Mouse (Mus musculus): ENCODE data around the gene Tmem138. TPM values are rescaled to one million over a fixed set of nuclear protein-coding genes. Genes with fewer than 3 reads are reported as not detected.

Tmem138 gene
- polyA plus RNA-seq (2015; fragmentation: Nextera tagmentation; extraction: Ambion mirVana), result 22.6 and 28.9 TPM in 2 replicates

DNA sequence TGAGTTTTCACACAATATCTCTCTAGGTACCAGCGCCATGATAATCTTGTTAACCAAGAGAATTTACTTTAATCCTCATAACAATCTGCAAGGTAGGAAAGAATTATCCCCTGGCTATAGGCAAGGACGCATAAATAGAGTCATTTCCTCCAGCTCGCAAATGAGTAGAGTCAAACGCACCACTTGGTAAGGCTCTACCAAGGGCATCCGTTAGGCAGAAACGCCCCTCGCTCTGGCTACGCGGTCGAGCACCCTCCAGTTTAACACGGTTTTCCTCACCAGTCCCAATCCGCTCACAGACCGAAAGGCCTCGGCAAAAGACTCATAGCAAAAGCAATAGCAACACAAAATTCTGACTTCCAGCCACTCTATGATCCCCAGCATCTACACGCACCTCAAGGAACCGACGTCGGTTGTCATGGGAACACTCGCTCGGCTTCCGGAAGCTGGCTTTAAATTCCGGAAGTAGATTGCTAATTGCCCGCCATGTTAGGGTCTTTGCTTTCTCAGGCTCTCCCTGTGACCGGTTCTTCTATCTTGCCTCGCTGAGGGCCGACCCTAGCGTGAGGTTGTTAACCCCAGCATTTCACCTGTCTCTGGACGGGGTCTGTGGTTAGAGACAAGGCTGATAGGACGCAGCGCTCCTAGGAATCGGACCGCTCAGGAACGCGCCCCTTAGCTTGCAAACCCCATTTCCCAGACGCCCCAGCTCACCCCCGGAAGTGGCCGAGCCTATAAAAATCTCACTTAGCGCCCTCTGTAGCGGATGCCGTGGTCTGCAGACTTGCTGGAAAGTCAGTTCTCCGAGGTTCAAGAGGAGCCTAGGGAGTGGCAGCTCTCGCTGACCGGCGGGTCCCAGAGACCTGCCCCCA, at the start of gene Tmem138, which contains the start of gene Cyb561a3:
Gene Tmem138, minus strand, starts transcription at position 673 of the 872 bp plus-strand sequence.
Gene Cyb561a3, plus strand, starts transcription at position 483 of the 872 bp plus-strand sequence.

GRCm38 (mm10) chr19:10605293-10605900, 28.2 kb upstream of the Tmem138 start, which contains the start of the genes Ddb1 and Tkfc:
Ddb1 (plus strand) TSS chr19:10605327.
Tkfc (minus strand) TSS chr19:10605654.

GRCm38 (mm10) chr19:10555624-10556510, 21.3 kb downstream of the Tmem138 start, which contains the start of gene Tmem216:
Tmem216 (minus strand) TSS chr19:10556238.

DNA sequence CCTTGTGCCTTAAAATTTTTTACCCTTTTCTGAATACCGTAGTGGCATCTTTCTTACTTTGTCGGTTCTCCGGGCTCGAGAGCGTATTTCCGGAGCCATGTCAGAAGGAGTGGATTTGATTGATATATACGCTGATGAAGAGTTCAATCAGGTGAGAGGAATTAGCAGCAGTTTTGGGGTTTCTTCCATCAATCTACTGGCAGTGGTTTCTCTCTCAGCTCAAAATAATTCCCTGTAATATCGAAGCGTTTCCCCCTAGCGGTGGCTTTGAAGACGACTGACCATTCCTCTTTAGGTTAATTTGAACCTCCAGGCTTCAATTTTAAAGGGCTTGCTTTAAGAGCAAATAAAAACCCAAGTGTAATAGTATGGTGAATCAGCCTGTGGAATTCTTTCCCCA, 51.3 kb downstream of the Tmem138 start, which contains the start of gene Sdhaf2:
Gene Sdhaf2, minus strand, starts transcription at position 233 of the 400 bp plus-strand sequence.

GRCm38 (mm10) chr19:10525106-10525901, 51.9 kb downstream of the Tmem138 start, which contains the start of gene Cpsf7:
Cpsf7 (plus strand) TSS chr19:10525266.

Other genes starting within 250 kb of the Tmem138 start
- gene Syt7, start 188.3 kb downstream of the Tmem138 start, polyA plus RNA-seq (2015; fragmentation: Nextera tagmentation; extraction: Ambion mirVana), result 5.5 and 7.3 TPM in 2 replicates
- 0.65 and 1.9 TPM in 2 replicates for gene Lrrc10b, start 119.9 kb downstream of the Tmem138 start, polyA plus RNA-seq (2015; fragmentation: Nextera tagmentation; extraction: Ambion mirVana)
- not detected in 2 replicates for gene Ppp1r32, start 94.4 kb downstream of the Tmem138 start, polyA plus RNA-seq (2015; fragmentation: Nextera tagmentation; extraction: Ambion mirVana)
- gene Cpsf7, start 52.1 kb downstream of the Tmem138 start, polyA plus RNA-seq (2015; fragmentation: Nextera tagmentation; extraction: Ambion mirVana), result 22.1 and 25.6 TPM in 2 replicates
- 57.9 and 63.1 TPM in 2 replicates for gene Sdhaf2, start 51.2 kb downstream of the Tmem138 start, polyA plus RNA-seq (2015; fragmentation: Nextera tagmentation; extraction: Ambion mirVana)
- gene Tmem216, start 21.1 kb downstream of the Tmem138 start, polyA plus RNA-seq (2015; fragmentation: Nextera tagmentation; extraction: Ambion mirVana), result 32.8 and 45.4 TPM in 2 replicates
- 13.8 and 18.1 TPM in 2 replicates for gene Cyb561a3, start 190 bp downstream of the Tmem138 start, polyA plus RNA-seq (2015; fragmentation: Nextera tagmentation; extraction: Ambion mirVana)
- 131 and 176 TPM in 2 replicates for gene Ddb1, start 28.0 kb upstream of the Tmem138 start, polyA plus RNA-seq (2015; fragmentation: Nextera tagmentation; extraction: Ambion mirVana)
- gene Tkfc, start 28.3 kb upstream of the Tmem138 start, polyA plus RNA-seq (2015; fragmentation: Nextera tagmentation; extraction: Ambion mirVana), result 15.3 and 15.4 TPM in 2 replicates
- 0.79 and 1.2 TPM in 2 replicates for gene Vwce, start 56.9 kb upstream of the Tmem138 start, polyA plus RNA-seq (2015; fragmentation: Nextera tagmentation; extraction: Ambion mirVana)
- 2.2 and 49.2 TPM in 2 replicates for gene Pga5, start 100.7 kb upstream of the Tmem138 start, polyA plus RNA-seq (2015; fragmentation: Nextera tagmentation; extraction: Ambion mirVana)
- gene Vps37c, start 111.4 kb upstream of the Tmem138 start, polyA plus RNA-seq (2015; fragmentation: Nextera tagmentation; extraction: Ambion mirVana), result 21.1 and 25.3 TPM in 2 replicates
- gene Cd5, start 161.6 kb upstream of the Tmem138 start, polyA plus RNA-seq (2015; fragmentation: Nextera tagmentation; extraction: Ambion mirVana), result 0.35 TPM in 1 of 2 replicates, not detected in the other

Measured in adrenal gland, postnatal 0 days (tissue).